Mouse (Mus musculus): Measurements from ENCODE around the gene Atg16l2.
A peak's percentile ranks its signal among the peaks of the same experiment; 100 is the strongest.

The Atg16l2 gene

GRCm38 (mm10) chr7:101302691-101303090, 640 bp upstream of the Atg16l2 start:
- TF ChIP-seq POU5F1 (IDR thresholded peaks at IDR 0.05; ENCODE audit: borderline replicate concordance, low read length) (no peak), NANOG (IDR thresholded peaks at IDR 0.05; ENCODE audit: borderline replicate concordance, low read length) (no peak), CTCF (conservative IDR thresholded peaks at IDR 0.05; ENCODE audit: low read length) (no peak)
- Histone ChIP-seq H3K27me3 (ENCODE audit: insufficient read depth, low read length) (peaks cover 52% of the 10 kb centered on the region), H3K9me3 (ENCODE audit: low read length) (peaks cover 3% of the 10 kb centered on the region), H3K36me3 (ENCODE audit: insufficient read depth, low read length) (no peaks in the 10 kb centered on the region), H3K4me3 (replicated peaks; ENCODE audit: low read length) (peak overlapping the region; percentile 88), H3K4me1 (replicated peaks; ENCODE audit: low read depth, low read length) (peaks cover 18% of the 10 kb centered on the region)

GRCm38 (mm10) chr7:101301361-101301880, 630 bp downstream of the Atg16l2 start:
- peaks cover 13% of the 10 kb centered on the region for H3K9me3 ChIP-seq (ENCODE audit: low read length)
- H3K4me3 ChIP-seq (replicated peaks; ENCODE audit: low read length): peak overlapping the region; percentile 88
- peaks cover 19% of the 10 kb centered on the region for H3K4me1 ChIP-seq (replicated peaks; ENCODE audit: low read depth, low read length)
- TF ChIP-seq NANOG (IDR thresholded peaks at IDR 0.05; ENCODE audit: borderline replicate concordance, low read length): no peak
- peaks cover 63% of the 10 kb centered on the region for H3K27me3 ChIP-seq (ENCODE audit: insufficient read depth, low read length)
- H3K36me3 ChIP-seq (ENCODE audit: insufficient read depth, low read length): no peaks in the 10 kb centered on the region

GRCm38 (mm10) chr7:101298375-101298774, 3.7 kb downstream of the Atg16l2 start:
- no peaks in the 10 kb centered on the region for H3K36me3 ChIP-seq (ENCODE audit: insufficient read depth, low read length)
- H3K4me1 ChIP-seq (replicated peaks; ENCODE audit: low read depth, low read length): peaks cover 36% of the 10 kb centered on the region
- peaks cover 13% of the 10 kb centered on the region for H3K9me3 ChIP-seq (ENCODE audit: low read length)
- no peak overlapping the region for H3K4me3 ChIP-seq (replicated peaks; ENCODE audit: low read length)
- peaks cover 66% of the 10 kb centered on the region for H3K27me3 ChIP-seq (ENCODE audit: insufficient read depth, low read length)
- no peak for TF ChIP-seq POU5F1 (IDR thresholded peaks at IDR 0.05; ENCODE audit: borderline replicate concordance, low read length)
- no peak for TF ChIP-seq CTCF (conservative IDR thresholded peaks at IDR 0.05; ENCODE audit: low read length)
- no peak for TF ChIP-seq NANOG (IDR thresholded peaks at IDR 0.05; ENCODE audit: borderline replicate concordance, low read length)

- H3K4me3 ChIP-seq (replicated peaks; ENCODE audit: low read length): peak overlapping the region; percentile 17; the same call in 1 of the 2 replicates
- H3K36me3 ChIP-seq (ENCODE audit: insufficient read depth, low read length): no peaks in the 10 kb centered on the region
- H3K27me3 ChIP-seq (ENCODE audit: insufficient read depth, low read length): peaks cover 61% of the 10 kb centered on the region
- peaks cover 28% of the 10 kb centered on the region for H3K4me1 ChIP-seq (replicated peaks; ENCODE audit: low read depth, low read length)
- TF ChIP-seq POU5F1 (IDR thresholded peaks at IDR 0.05; ENCODE audit: borderline replicate concordance, low read length): no peak
- peaks cover 13% of the 10 kb centered on the region for H3K9me3 ChIP-seq (ENCODE audit: low read length)
Observed at GRCm38 (mm10) chr7:101297023-101297405, 5.0 kb downstream of the Atg16l2 start.

- Histone ChIP-seq H3K9me3 (ENCODE audit: low read length) (peaks cover 13% of the 10 kb centered on the region), H3K4me1 (replicated peaks; ENCODE audit: low read depth, low read length) (peaks cover 26% of the 10 kb centered on the region), H3K36me3 (ENCODE audit: insufficient read depth, low read length) (0 out of 2 replicates have a peak, but pooled peaks cover 3% of the 10 kb centered on the region), H3K4me3 (replicated peaks; ENCODE audit: low read length) (peak overlapping the region; percentile 66), H3K27me3 (ENCODE audit: insufficient read depth, low read length) (peaks cover 58% of the 10 kb centered on the region)
- TF ChIP-seq CTCF (conservative IDR thresholded peaks at IDR 0.05; ENCODE audit: low read length) (no peak), NANOG (IDR thresholded peaks at IDR 0.05; ENCODE audit: borderline replicate concordance, low read length) (no peak), POU5F1 (IDR thresholded peaks at IDR 0.05; ENCODE audit: borderline replicate concordance, low read length) (no peak)
Observed at GRCm38 (mm10) chr7:101296252-101297022, 5.6 kb downstream of the Atg16l2 start.

- H3K36me3 ChIP-seq (ENCODE audit: insufficient read depth, low read length): peaks cover 8% of the 10 kb centered on the region; the same call in 1 of the 2 replicates
- H3K9me3 ChIP-seq (ENCODE audit: low read length): peaks cover 13% of the 10 kb centered on the region
- H3K4me1 ChIP-seq (replicated peaks; ENCODE audit: low read depth, low read length): peaks cover 18% of the 10 kb centered on the region
- no peak for TF ChIP-seq POU5F1 (IDR thresholded peaks at IDR 0.05; ENCODE audit: borderline replicate concordance, low read length)
- TF ChIP-seq NANOG (IDR thresholded peaks at IDR 0.05; ENCODE audit: borderline replicate concordance, low read length): peak; percentile 59; the same call in 1 of the 2 replicates
- H3K27me3 ChIP-seq (ENCODE audit: insufficient read depth, low read length): peaks cover 48% of the 10 kb centered on the region
- H3K4me3 ChIP-seq (replicated peaks; ENCODE audit: low read length): no peak overlapping the region
Observed at GRCm38 (mm10) chr7:101295438-101295837, 6.6 kb downstream of the Atg16l2 start.

GRCm38 (mm10) chr7:101293611-101294010, 8.4 kb downstream of the Atg16l2 start:
- H3K4me3 ChIP-seq (replicated peaks; ENCODE audit: low read length): no peak overlapping the region
- H3K9me3 ChIP-seq (ENCODE audit: low read length): peaks cover 13% of the 10 kb centered on the region
- H3K4me1 ChIP-seq (replicated peaks; ENCODE audit: low read depth, low read length): peaks cover 18% of the 10 kb centered on the region
- peaks cover 30% of the 10 kb centered on the region for H3K27me3 ChIP-seq (ENCODE audit: insufficient read depth, low read length)
- TF ChIP-seq NANOG (IDR thresholded peaks at IDR 0.05; ENCODE audit: borderline replicate concordance, low read length): no peak
- TF ChIP-seq POU5F1 (IDR thresholded peaks at IDR 0.05; ENCODE audit: borderline replicate concordance, low read length): no peak
- no peak for TF ChIP-seq CTCF (conservative IDR thresholded peaks at IDR 0.05; ENCODE audit: low read length)
- peaks cover 24% of the 10 kb centered on the region for H3K36me3 ChIP-seq (ENCODE audit: insufficient read depth, low read length)

- H3K4me1 ChIP-seq (replicated peaks; ENCODE audit: low read depth, low read length): peaks cover 18% of the 10 kb centered on the region
- H3K27me3 ChIP-seq (ENCODE audit: insufficient read depth, low read length): peaks cover 26% of the 10 kb centered on the region
- H3K4me3 ChIP-seq (replicated peaks; ENCODE audit: low read length): no peak overlapping the region
- peaks cover 24% of the 10 kb centered on the region for H3K36me3 ChIP-seq (ENCODE audit: insufficient read depth, low read length)
- no peak for TF ChIP-seq POU5F1 (IDR thresholded peaks at IDR 0.05; ENCODE audit: borderline replicate concordance, low read length)
- TF ChIP-seq NANOG (IDR thresholded peaks at IDR 0.05; ENCODE audit: borderline replicate concordance, low read length): no peak
- no peak for TF ChIP-seq CTCF (conservative IDR thresholded peaks at IDR 0.05; ENCODE audit: low read length)
- peaks cover 13% of the 10 kb centered on the region for H3K9me3 ChIP-seq (ENCODE audit: low read length)
Observed at GRCm38 (mm10) chr7:101293138-101293537, 8.9 kb downstream of the Atg16l2 start.
